Mouse (Mus musculus) left cerebral cortex, postnatal 4 days (tissue): ENCODE data around the gene Atp1a3. TPM values are rescaled to one million over a fixed set of nuclear protein-coding genes. Genes with fewer than 3 reads are reported as not detected.
A peak's percentile ranks its signal among the peaks of the same experiment; 100 is the strongest.
"Not testable (repeated sequence)": the region's sequence is repeated elsewhere in the genome, so short reads cannot be mapped to it uniquely, and the experiment has no call there.

ENCODE experiments used
- DNase-seq: peaks from one replicate; pipeline ENCODE4 v3.0.0-alpha.2; 2022
- intact Hi-C: fragments of 180-260 bp; cut with DNase I; formaldehyde crosslinking; loops from one replicate; pipeline ENCODE4 v1.15.1; 2025
- total RNA-seq, 2 experiments: library from RNA; stranded (reverse); gene quantifications; 2 replicates each; pipeline ENCODE4 v1.2.3; 2021

Gene Atp1a3
- 1,000 to 10,000 TPM; 1,141 to 1,280 TPM for total RNA-seq

DNA sequence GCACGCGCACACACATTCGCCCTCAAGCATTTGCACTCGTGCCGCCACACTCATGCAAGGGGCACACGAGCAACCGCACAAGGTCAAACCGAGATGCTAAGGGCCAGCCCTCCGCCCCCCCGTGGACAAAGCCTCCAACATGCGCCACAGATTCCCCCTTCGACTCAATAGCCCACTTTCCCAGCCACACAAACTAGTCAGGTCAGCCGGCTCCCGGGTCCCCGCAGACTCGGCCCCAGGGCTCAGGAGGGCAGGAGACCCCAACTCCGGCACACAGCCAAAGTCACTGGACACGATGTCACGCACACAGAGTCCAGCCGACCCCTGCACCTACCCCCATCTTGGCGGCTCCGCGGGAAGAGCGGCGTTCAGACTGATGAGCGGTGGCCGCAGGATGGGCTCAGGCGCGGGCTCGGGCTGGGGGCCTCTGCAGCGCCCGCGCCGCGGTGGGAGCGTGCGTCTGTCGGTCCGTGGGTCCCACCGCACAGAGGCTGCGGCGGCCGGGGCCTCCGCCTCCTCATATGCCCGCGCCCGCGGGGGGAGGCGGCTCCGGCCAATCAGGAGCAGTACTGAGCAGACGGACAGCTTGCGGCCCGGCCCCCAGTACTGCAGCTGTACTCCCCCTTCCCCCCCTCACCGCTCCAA, at the start of gene Atp1a3:
TSS of gene Atp1a3 (minus strand) at position 538 of the 645 bp plus-strand sequence.
- DNase-seq = peak; percentile 92
- intact Hi-C loops = no loop called here

DNA sequence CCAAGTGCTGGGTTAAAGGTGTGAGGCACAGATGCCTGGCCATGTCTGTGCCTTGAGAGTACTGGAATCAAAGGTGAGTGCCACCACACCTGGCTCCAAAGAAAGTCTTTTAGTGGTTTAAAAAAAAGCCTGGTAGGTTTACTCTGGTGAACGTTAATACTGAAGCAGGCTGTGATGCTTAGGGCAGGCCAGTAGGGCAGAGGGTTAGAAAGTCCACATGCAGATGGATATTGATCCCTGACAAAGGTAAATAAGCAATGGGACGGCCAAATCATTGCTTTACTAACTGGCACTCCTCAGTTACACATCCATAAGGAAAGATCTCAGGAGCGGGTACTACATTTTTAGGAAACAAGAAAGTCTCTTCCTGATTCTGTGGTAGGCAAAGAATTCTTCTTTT, 46.8 kb upstream of the Atp1a3 start:
- no peak for DNase-seq
- intact Hi-C loops = no loop called here

DNA sequence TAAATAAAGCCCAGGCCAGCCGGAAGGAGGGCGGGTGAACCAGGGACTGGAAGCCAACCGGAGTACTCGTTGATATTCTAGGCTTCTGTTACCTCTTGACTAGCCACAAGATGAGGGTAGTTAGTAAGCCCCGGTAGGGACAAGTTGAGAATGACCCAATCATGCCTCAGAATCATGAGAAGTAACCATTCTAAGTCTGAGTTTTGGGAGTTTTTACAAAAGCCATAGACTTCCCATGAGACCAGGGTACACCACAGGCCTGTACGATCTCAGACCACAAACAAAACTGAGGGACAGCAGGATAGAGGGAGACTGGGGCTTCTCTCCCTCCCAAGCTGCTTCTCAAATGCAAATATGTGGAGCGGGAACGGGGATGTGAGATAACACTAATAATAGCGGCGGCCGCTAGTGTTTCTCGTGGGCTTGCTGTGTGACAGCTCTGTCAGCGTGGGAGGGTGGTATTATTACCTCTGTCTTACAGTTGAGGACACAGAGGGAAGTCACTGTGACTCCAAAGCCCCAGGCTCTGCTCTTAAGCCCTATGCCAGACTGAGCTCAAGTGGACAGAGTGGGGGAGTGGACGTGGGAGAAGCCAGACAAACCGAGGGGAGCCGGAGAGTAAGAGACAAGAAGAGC, 43.7 kb upstream of the Atp1a3 start:
- intact Hi-C loops = no loop called here
- DNase-seq = no peak

DNA sequence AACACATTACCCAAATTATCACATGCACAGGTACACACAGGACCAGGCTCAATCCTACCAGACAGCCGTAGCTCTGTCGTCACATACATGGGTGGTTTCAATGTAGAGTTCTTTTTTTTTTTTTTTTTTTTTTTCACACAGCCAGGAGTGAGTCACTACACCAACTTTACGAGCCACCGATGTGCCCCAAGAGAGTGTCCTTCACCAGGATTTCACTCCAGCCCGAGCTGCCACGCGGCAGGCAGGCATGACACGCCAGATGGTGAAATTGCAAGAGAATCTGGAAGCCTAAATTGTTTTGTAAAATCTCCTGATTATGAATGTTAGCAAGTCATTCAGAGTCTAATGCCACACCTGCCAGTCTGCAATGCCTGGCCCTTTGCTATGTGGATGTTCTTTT, 41.6 kb upstream of the Atp1a3 start:
- no peak for DNase-seq
- intact Hi-C loops = no loop called here

DNA sequence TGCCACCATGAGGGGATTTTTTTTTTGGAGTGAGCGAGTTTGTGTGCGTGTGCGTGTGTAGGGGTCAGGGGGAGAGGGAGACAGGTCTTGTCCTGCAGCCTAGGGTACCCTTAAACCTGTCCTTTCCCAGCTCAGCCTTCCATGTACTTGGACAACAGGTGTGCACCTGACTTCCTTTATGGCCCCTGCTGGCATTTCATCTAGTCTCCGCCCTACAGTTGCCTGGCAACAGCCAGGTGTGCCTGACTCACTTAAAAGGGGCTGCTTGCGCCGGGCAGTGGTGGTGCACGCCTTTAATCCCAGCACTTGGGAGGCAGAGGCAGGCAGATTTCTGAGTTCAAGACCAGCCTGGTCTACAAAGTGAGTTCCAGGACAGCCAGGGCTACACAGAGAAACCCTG, 38.8 kb upstream of the Atp1a3 start:
- intact Hi-C loops, DNase-seq: not testable (repeated sequence)

DNA sequence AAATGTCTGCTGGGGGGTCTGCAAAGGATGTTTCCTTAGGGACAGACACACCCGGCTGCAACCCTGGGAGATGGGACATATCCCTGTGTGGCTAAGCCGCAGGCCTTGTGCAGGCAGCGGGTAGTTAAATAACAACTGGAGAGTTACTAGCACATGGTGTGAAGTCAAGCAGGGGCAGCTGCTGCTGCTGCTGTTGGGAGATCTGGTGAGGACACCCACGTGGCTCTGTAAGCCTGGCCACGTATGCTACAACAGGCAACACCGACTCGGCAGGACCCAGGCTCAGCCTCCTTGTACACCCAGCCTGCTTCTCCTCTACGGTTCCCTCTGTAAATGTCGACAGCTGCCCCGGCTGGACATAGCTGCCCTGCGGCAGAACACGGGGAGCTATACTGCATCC, 36.2 kb upstream of the Atp1a3 start:
- intact Hi-C loops = no loop called here

DNA sequence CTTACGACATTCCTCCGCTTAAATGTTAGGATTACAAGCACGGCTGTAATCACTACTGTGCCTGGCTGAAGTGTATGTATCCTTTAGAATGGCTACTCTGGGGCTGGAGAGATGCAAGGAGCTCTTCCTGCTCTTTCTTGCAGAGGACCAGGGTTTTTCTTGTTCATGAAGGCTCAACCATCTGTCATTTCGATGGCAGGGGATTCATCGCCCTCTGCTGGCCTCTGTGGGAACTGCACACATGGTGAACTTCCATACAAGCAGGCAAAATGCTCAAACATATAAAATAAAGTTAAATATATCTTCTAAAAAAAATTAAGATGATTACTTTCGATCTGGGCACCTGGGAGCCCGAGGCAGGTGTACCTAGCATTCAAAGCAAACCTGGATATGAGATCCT, 30.2 kb upstream of the Atp1a3 start:
- intact Hi-C loops = no loop called here
- peak; percentile 86 for DNase-seq

More for the DNA sequence above, 36.2 kb upstream of the Atp1a3 start:
- no peak for DNase-seq

DNA sequence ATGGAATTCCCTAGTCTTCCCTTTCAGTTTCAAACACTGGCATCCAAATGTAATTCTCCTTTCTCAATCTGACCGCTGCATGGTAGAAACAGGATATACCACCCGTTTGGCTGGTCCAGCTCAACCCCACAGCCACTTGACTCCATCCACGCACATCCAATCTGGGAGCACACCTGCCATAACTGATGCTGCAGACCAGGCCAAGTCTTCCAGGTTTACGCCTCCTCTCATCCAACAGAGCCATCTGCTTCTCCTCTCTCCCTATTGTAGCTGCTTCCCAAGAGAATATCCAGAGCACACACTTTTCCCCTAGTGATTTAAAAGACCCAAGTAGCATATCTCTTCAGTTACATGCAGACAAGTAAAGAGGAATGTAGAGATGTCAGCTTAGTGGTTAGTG, 29.0 kb upstream of the Atp1a3 start:
- DNase-seq = no peak

DNA sequence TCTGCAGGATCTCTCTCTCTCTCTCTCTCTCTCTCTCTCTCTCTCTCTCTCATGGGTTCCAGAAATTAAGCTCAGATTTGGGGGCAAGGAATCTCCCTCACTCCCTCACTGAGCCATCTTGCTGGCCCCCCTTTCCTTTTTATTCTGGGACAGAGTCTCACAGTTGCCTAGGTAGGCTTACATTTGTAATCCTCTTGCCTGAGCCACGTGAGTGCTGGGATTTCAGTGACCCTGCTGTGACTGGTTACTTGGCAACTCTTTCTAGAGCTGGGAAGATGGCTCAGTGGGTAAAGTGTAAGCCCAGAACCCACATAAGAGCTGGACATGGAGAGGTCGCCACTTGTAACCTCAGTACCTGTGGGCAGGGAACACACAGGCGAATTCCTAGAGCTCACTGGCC, 25.8 kb upstream of the Atp1a3 start:
- intact Hi-C loops = no loop called here

More for the DNA sequence above, 29.0 kb upstream of the Atp1a3 start:
- intact Hi-C loops = no loop called here

DNA sequence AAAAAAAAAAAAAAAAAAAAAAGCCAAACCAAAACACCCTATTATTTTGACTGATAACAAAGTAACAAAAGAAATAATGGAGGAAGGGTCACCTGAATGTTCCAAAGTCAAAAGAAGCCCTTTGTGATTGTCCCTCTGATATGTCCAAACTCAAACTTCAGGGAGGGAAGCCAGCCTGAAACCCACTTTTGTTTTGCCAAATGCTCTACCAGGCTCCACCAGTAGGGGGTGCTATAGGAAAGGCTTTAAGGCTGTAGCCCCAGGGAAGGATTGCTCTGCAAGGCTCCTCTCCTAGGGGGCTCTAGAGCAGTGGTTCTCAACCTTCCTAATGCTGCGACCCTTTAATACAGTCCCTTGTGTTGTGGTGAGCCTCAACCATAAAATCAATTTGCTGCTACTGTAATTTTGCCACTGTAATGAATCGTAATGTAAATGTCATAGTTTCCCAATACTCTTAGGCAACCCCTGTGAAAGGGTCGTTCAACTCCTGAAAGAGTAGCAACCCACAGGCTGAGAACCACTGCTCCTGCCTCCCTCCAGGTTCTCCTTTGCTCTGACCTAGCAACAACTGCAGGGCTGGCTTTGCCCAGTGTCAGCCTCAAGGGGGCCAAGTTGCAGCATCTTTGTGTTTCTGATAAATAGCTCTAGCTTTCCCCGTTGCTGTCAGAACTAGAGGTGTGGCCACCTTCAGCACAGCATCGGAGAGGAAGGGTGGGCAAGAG, 24.4 kb upstream of the Atp1a3 start:
- intact Hi-C loops = no loop called here
- DNase-seq = peak; percentile 82

More for the DNA sequence above, 25.8 kb upstream of the Atp1a3 start:
- DNase-seq = no peak

DNA sequence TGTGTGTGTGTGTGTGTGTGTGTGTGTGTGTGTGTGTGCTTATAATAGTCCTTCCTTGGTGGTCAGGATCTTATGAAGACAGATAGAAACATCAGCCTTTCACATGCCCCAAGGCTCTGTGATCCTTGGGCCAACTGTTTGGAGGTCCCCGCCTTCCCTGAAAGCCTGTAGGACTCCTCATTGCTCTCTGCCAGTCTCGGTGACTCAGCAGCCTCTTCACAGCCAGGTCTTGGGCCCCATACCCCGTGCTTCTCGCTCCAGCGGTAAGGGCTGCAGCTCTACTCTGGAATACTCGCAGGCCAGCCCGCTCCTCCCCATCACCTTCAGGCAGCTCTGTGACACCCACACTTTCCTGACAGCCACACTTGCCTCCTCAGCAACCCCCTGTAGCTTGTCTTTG, 20.7 kb upstream of the Atp1a3 start:
- no peak for DNase-seq
- intact Hi-C loops = no loop called here

DNA sequence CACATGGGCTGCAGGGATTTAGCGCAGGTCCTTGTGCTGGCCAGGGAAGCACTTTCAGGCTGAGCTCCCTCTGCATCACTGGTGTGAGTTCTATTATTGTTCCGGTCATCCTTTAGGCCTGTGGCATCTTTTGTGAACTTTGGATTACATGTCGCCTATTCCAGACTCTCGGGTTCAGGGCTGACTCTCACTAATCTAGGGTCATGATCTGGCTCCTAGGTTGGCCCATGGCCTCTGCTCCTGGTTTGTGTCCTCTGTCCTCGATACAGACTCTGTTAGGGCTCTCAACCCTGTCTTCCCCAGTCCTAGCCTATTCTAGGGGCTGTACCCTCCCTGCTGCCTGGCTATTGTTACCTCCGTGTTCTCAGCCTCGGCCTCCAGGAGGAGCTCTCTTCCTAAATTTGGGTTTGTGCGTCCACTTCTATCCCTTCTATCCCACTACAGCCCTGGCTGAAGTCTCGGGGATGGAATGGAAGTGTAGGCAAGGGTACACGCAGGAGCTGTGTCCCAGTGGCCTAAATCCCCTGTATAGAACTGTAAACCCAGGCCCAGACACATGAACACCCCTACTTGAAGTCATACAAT, 20.2 kb upstream of the Atp1a3 start:
- intact Hi-C loops = no loop called here
- DNase-seq = peak; percentile 44

DNA sequence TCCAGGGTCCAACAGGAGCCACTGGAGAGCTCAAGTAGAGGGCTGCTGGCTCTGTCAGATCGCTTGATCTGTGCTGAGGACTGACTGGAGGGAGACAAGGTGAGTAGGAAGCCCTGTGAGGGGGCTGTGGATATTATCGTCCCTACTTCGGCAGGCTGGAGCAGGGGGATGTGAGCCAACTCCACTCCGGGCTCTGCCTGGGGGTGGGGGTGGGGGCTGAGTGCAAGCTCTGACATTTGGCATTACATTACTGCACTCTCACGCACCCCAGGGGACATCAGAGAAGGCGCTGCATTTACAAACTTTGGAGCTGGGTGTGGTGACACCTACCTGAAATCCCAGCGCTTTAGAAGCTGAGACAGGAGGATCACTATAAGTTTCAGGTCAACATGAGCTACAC, 5.8 kb upstream of the Atp1a3 start:
- no peak for DNase-seq
- intact Hi-C loops = no loop called here

DNA sequence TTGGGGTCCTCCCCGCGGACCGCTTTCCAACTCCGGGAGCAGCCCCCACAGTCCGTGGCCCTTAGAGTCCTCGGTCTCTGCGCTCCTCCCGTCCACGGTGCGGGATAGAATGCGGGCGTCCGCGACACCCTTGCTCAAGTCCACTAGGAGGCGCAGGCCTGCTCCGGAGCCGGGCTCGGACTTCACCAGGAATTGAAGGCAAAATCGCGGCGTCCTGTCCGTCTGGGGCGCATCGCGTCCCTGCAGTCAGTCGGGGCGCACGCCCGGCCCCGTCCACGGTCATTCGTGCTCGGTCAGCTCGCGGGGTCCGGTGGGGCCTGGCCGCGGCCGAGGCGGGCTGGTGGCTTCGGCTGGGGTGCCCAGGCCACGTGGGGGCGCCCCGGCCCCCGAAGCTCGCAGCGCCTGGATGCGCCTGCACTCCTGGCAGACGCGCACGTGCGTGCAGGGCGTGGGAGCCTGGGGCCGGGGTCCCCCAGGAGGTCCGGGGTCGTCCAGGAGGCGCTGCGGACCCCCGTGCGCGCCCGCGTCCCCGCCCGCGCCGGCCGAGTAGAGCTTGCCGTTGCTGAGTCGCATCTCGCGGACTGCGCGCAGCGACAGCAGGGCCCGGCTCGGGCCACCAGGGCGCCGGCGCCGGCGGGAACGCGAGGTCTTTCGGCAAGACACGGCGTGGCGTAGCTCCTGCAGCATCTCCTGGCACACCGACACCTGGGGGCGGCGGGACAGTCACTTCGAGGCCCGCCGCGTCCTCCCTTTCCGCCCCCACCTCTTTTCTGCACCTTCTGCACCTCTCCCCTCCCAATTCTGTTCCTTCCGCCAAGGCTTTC, 4.5 kb upstream of the Atp1a3 start:
- intact Hi-C loops = no loop called here
- DNase-seq = peak; percentile 82

DNA sequence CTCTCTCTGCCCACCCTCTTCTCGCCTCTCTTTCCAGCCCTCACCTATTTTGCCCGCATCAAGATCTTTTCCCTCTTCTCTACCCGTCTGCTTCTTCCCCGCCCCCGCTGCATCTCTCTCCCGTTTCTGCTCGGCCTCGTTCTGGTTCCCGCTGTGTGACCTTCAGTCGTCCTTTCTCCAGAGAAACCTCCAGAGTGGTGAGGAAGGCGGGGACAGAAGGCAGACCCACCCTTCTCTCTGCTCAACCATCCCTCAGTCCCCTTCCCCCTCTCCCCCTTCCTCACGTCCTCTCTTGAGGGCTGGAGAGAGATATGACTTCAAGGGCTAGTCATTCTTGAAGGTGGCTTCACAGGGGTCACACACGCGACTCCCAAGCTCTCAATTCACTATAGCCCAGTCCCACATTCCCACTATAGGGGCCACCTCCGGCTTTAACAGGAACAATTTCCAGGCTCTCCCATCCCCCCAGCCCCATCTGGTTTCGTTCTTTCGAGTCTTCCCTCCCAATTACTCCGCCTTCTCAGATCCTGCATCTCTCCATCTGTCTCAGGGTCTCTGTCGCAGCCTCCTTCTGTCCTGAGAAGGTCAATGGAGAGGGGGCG, 3.4 kb upstream of the Atp1a3 start:
- DNase-seq = peak; percentile 85
- intact Hi-C loops = no loop called here

DNA sequence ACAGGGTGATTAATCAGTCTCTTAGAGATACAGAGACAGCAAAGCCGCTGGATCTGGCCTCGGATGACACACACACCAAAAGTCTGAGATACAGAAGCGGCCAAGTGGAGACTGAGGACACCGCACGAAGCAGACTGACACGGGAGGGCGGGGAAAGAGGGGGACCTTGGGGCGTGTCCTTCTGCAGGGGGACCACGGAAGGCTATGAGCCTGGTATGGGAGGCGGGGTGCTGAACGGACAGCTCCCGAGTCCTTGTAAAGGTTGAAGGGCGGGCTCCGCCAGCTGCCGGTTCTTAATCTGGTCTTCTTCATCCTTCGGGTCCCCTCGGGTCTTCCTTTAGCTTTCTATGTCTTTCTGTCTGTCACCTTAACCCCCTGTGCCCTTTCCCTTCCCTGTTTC, 2.9 kb upstream of the Atp1a3 start:
- DNase-seq = peak; percentile 77
- intact Hi-C loops = no loop called here

DNA sequence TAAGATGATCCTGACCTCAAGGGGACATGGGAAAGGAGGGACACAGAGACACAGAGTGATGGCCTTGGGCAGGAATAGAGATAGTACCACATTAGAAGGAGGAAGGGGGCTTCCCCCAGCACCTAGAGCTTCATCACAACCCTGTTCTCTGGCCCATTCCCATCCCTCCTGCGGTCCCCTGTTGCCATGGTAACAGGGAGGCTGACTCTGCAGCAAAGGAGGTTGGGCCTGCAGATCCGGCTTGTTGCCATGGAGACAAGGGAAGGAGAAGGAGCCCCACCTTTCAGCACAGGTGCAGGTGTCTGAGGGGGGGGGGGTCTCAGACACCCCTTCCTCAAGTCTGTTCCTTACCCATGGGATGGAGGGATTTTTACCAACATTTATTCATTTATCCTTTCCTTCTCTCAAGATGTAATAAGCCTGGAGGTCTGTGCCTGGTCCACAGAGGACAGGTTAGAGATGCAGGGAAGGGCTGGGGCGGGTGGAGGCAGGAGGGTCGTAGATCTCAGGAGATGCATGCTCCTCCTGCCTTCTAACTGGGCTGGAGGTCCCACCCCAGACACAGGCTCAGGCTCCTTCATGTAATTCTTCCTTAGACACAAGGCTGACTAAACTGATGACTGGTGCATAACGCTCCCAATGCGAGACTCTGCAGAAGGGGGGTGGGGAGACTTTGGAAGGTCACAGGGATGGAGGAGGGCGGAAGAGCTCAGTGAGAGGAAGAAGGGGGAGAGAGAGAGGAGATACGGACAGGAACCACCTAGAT, 2.0 kb upstream of the Atp1a3 start:
- intact Hi-C loops = no loop called here
- peak; percentile 88 for DNase-seq

DNA sequence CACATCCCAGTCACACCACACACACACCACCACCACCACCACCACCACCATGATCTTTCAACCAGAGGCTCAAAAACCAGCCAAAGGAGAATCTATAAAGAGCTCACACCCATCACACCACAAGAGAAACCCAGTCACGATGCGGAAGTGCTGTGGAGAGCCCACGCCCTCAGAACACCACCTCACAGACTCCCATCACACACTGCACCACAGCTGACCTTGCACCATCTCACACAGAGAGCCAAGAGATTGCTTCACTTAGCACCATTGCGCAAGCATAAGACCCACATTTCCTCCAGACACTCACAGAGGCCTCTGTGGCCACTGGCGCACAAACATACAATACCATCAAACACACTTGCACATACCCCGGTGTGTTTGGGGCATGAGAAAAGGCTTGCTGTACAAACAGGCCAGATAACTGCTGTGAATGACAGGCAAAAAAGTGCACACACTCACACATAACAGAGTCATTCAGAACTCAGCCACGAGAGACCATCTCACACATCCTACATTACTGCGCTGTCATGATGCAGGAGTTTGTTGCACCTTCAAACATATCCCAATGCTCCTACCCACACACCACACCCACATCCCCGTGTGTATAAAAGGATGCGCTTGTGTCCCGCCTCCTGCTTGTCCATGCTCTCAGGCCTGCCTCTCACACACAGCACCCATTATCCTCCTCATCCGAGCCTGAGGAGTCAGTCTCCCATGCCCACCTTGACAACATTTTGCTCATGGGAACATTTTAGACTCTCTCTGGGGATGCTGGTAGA, 1.0 kb upstream of the Atp1a3 start:
- intact Hi-C loops = no loop called here
- no peak for DNase-seq

DNA sequence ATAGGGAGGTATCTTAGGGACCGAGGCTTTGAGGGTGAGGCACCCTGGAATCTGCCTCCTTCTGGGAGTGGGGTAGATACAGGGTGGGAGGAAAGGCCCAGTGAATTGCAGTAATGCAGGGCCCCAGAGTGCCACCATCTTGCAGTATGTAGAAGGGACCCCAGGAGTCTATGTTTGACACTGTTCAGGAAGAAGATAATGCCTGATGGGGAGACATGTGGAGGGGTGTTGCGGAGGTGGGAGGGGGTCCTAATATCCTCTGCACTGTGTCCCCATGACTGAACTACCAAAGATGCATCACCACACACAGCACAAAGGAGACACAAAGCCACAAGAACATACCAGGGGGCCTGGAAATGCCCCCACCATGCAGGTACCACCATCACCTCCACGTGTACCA, 413 bp upstream of the Atp1a3 start:
- intact Hi-C loops = no loop called here
- DNase-seq = no peak
